Mouse (Mus musculus): ENCODE measurements around the gene Morn3.

DNA sequence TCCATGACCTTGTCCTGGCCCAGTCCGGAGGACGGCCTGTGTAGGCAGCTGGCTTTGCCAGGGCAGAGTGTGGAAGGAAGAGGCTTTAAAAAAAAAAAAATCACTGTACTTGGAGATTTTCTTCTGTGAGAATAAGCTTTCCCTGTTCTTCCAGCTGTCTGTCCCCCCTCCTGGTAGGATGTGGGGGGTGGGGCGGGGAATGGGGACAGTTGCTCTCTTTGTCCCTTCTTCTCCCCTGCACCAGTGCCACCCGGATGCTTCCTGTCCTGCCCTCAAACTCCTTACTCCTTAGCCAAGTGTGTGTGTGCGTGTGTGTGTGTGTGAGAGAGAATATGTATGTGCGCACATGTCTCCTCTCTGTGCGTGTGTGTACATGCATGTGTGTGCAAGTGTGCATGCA, 17.1 kb downstream of the Morn3 start:
- TF ChIP-seq TAL1 (IDR thresholded peaks at IDR 0.05; ENCODE audit: low read length) (no peak), GATA1 (IDR thresholded peaks at IDR 0.05; ENCODE audit: low read length) (no peak)

All from erythroblast, embryonic 14.5 days (primary cell).